Mouse (Mus musculus) hindbrain, postnatal 0 days (tissue): ENCODE measurements around the gene Gm42878. TPM values are rescaled to one million over a fixed set of nuclear protein-coding genes. Genes with fewer than 3 reads are reported as not detected.

ENCODE experiments used
- ATAC-seq: fragments of 200-750 bp; cut with Nextera tagmentation; 2 replicates; pipeline ENCODE4 v1.8.0; 2017; ENCODE audit warnings: mild to moderate bottlenecking, moderate TSS enrichment, moderate library complexity
- DNase-seq: peaks from one replicate; pipeline ENCODE4 v3.0.0-alpha.2; 2015; ENCODE audit warnings: low spot score
- H3K27ac ChIP-seq: fragments of 300-500 bp; sonication (generic); 2 replicates; pipeline ENCODE4 v1.5.1; 2014; ENCODE audit warnings: mild to moderate bottlenecking
- H3K27me3 ChIP-seq: fragments of 300-500 bp; sonication (generic); 2 replicates; pipeline ENCODE4 v1.6.1; 2014; ENCODE audit warnings: low read length, mixed read lengths; ENCODE audit not compliant: insufficient read depth
- H3K36me3 ChIP-seq: fragments of 300-500 bp; sonication (generic); 2 replicates; pipeline ENCODE4 v1.6.1; 2014; ENCODE audit warnings: low read length, mixed read lengths; ENCODE audit not compliant: insufficient read depth
- H3K4me1 ChIP-seq: fragments of 300-500 bp; sonication (generic); 2 replicates; pipeline ENCODE4 v1.6.1; 2014; ENCODE audit warnings: antibody characterized with exemption, low read length, mixed read lengths; ENCODE audit not compliant: insufficient read depth
- H3K4me2 ChIP-seq: fragments of 300-500 bp; sonication (generic); 2 replicates; pipeline ENCODE4 v1.6.1; 2014; ENCODE audit warnings: low read depth, mild to moderate bottlenecking, low read length, moderate library complexity, mixed read lengths
- H3K4me3 ChIP-seq: fragments of 300-500 bp; sonication (generic); 2 replicates; pipeline ENCODE4 v1.5.1; 2014; ENCODE audit warnings: low read length
- H3K9ac ChIP-seq: fragments of 300-500 bp; sonication (generic); replicated peaks from 2 replicates; pipeline ENCODE4 v1.6.1; 2014; ENCODE audit warnings: mild to moderate bottlenecking, low read length, moderate library complexity, mixed read lengths
- H3K9me3 ChIP-seq: fragments of 300-500 bp; sonication (generic); 2 replicates; pipeline ENCODE4 v1.6.1; 2016; ENCODE audit warnings: low read length, mixed read lengths
- CTCF ChIP-seq: IDR thresholded peaks from 2 replicates; pipeline ENCODE4 v1.5.1; 2016; ENCODE audit warnings: antibody characterized with exemption, control low read depth, low read depth
- WGBS: fragments of 180-500 bp; shearing (Covaris S2); extraction: QIAGEN DNeasy Blood & Tissue Kit; methylation state at CpG from one replicate; pipeline ENCODE4 v1.1.7; 2014; 5-methylcytosine and 5-hydroxymethylcytosine counted together
- polyA plus RNA-seq: library from polyadenylated mRNA; unstranded; fragments of >200 nt; fragmentation: Nextera tagmentation; extraction: Ambion mirVana; gene quantifications from 2 replicates; pipeline ENCODE4 v1.2.1, GENCODE M21; 2015
- total RNA-seq: library from RNA; depleted of rRNA; stranded (reverse); fragments of >200 nt; gene quantifications from 2 replicates; pipeline ENCODE4 v1.2.3, GENCODE M21; 2014

Gene Gm42878
- total and polyA plus RNA-seq, 2 experiments from 2014 or later, result not detected

DNA sequence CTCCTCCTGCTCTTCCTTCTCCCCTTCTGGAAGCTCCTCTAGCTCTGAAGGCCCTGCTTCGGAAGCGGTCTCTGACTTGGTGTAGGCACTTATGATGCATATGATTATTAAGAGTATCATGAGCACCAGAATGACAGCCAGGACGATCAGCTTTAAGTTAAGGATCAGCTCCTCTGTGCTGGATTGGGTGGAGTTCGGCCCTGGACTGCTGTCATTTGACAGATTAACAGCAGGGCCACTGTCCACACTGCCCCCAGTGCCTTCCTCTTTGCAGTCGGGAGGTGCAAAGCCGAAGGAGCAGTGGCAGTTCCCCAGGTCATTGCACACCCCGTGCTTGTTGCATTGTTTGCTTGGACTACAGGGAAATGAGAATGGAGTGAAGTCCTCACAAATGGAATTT, 44.6 kb downstream of the Gm42878 start:
- Histone ChIP-seq H3K27ac (no peak overlapping the region), H3K4me2 (no peak overlapping the region), H3K4me3 (no peak overlapping the region), H3K9ac (no peak overlapping the region), H3K9me3 (no peaks in the 10 kb centered on the region), H3K36me3 (no peaks in the 10 kb centered on the region), H3K4me1 (no peaks in the 10 kb centered on the region), H3K27me3 (no peaks in the 10 kb centered on the region)
- WGBS, result 72% methylated on average over 7 of the region's 7 CpGs
- TF ChIP-seq CTCF, result no peak
- DNase-seq, result no peak
- ATAC-seq, result no peak

DNA sequence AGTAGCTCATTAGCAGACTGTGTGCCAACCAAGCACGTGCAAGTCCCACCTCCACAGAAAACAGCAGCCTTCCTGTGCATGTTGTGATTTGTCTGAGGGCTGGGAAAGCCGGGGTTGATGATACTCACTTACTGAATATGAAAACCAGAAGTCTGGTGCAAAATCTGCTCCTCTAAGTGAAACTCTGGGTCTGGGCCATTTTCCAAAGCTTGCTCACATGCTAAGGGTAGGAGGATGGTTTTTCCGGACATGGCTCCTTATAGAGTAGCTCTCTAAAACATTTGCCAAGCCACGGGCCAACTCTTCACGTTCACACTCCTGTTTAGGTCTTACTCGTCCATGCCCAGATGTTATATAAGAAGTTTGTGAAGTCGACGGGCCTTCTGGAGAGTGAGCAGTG, 52.0 kb downstream of the Gm42878 start:
- H3K27ac ChIP-seq, result no peak overlapping the region
- ATAC-seq, result no peak
- no peak for TF ChIP-seq CTCF
- no peak overlapping the region for H3K9ac ChIP-seq
- H3K4me2 ChIP-seq, result no peak overlapping the region
- WGBS, result 78% methylated on average over 8 of the region's 8 CpGs
- DNase-seq, result no peak
- H3K9me3 ChIP-seq, result no peaks in the 10 kb centered on the region
- no peaks in the 10 kb centered on the region for H3K36me3 ChIP-seq
- H3K4me3 ChIP-seq, result no peak overlapping the region
- no peaks in the 10 kb centered on the region for H3K27me3 ChIP-seq
- H3K4me1 ChIP-seq, result no peaks in the 10 kb centered on the region

GRCm38 (mm10) chr5:121484801-121485200, 60.5 kb downstream of the Gm42878 start:
- Histone ChIP-seq H3K4me2 (no peak overlapping the region), H3K9me3 (no peaks in the 10 kb centered on the region), H3K27me3 (no peaks in the 10 kb centered on the region), H3K36me3 (no peaks in the 10 kb centered on the region), H3K4me3 (no peak overlapping the region), H3K9ac (no peak overlapping the region), H3K27ac (no peak overlapping the region), H3K4me1 (no peaks in the 10 kb centered on the region)
- DNase-seq (no peak), ATAC-seq (no peak)
- WGBS, result 81% methylated on average over 5 of the region's 5 CpGs
- TF ChIP-seq CTCF, result no peak

- H3K9ac ChIP-seq, result no peak overlapping the region
- no peak overlapping the region for H3K4me3 ChIP-seq
- peak; percentile 80 for TF ChIP-seq CTCF
- peak; percentile 47; the same call in 1 of the 2 replicates for ATAC-seq
- H3K4me2 ChIP-seq, result no peak overlapping the region
- 30% methylated on average over 3 of the region's 3 CpGs for WGBS
- no peaks in the 10 kb centered on the region for H3K27me3 ChIP-seq
- H3K9me3 ChIP-seq, result no peaks in the 10 kb centered on the region
- H3K36me3 ChIP-seq, result no peaks in the 10 kb centered on the region
- no peak overlapping the region for H3K27ac ChIP-seq
- no peaks in the 10 kb centered on the region for H3K4me1 ChIP-seq
- DNase-seq, result peak; percentile 89
Observed at GRCm38 (mm10) chr5:121477680-121478079, 67.6 kb downstream of the Gm42878 start.

DNA sequence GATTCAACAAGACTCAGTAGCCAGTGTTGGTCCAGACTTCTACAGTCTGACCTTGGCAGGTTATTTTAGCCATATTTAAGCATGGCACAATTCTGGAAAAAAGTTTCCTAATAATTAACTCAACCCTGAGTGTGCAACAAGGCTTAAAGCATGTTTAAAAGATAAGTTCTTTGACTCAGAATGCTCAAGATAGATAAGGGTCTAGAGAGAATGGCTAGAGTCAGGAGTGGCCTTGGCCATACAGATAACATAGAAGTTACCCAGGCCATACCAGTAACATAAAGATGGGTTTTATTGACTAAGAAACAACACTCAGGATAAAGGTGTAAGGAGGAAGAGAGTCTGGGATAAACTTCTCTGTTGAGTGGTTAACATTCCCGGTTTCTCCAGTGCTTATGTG, 69.2 kb downstream of the Gm42878 start:
- H3K27me3 ChIP-seq, result no peaks in the 10 kb centered on the region
- no peak overlapping the region for H3K4me3 ChIP-seq
- WGBS, result 86% methylated on average over 1 of the region's 1 CpGs
- DNase-seq (no peak), ATAC-seq (no peak)
- H3K9ac ChIP-seq, result no peak overlapping the region
- no peaks in the 10 kb centered on the region for H3K9me3 ChIP-seq
- no peak for TF ChIP-seq CTCF
- no peaks in the 10 kb centered on the region for H3K36me3 ChIP-seq
- no peak overlapping the region for H3K27ac ChIP-seq
- no peaks in the 10 kb centered on the region for H3K4me1 ChIP-seq
- H3K4me2 ChIP-seq, result no peak overlapping the region

- no peak overlapping the region for H3K4me3 ChIP-seq
- no peaks in the 10 kb centered on the region for H3K9me3 ChIP-seq
- no peaks in the 10 kb centered on the region for H3K36me3 ChIP-seq
- H3K9ac ChIP-seq, result no peak overlapping the region
- ATAC-seq (no peak), DNase-seq (no peak)
- no peaks in the 10 kb centered on the region for H3K27me3 ChIP-seq
- 86% methylated on average over 7 of the region's 7 CpGs for WGBS
- H3K4me1 ChIP-seq, result no peaks in the 10 kb centered on the region
- no peak overlapping the region for H3K27ac ChIP-seq
- H3K4me2 ChIP-seq, result no peak overlapping the region
- TF ChIP-seq CTCF, result no peak
Observed at GRCm38 (mm10) chr5:121474610-121475009, 70.7 kb downstream of the Gm42878 start.

GRCm38 (mm10) chr5:121472411-121472810, 72.9 kb downstream of the Gm42878 start:
- TF ChIP-seq CTCF, result no peak
- Histone ChIP-seq H3K9ac (no peak overlapping the region), H3K27ac (no peak overlapping the region), H3K4me1 (no peaks in the 10 kb centered on the region), H3K36me3 (no peaks in the 10 kb centered on the region), H3K27me3 (no peaks in the 10 kb centered on the region), H3K9me3 (no peaks in the 10 kb centered on the region), H3K4me2 (no peak overlapping the region), H3K4me3 (no peak overlapping the region)
- DNase-seq, result no peak
- ATAC-seq, result no peak
- 87% methylated on average over 2 of the region's 2 CpGs for WGBS
